Mouse (Mus musculus) olfactory bulb, adult 2 months (tissue): ENCODE data around the gene Kcnip2.

Source experiments
- CTCF ChIP-seq: fragments of 200-500 bp; IDR thresholded peaks from 2 replicates; pipeline ENCODE4 v1.5.1; 2012; ENCODE audit warnings: low read depth, mild to moderate bottlenecking, low read length, moderate library complexity; ENCODE audit not compliant: insufficient read depth
- POLR2A ChIP-seq: fragments of 200-500 bp; IDR thresholded peaks from 2 replicates; pipeline ENCODE4 v1.6.1; 2012; ENCODE audit warnings: mild to moderate bottlenecking, low read depth, low read length, moderate library complexity; ENCODE audit not compliant: insufficient read depth

- TF ChIP-seq CTCF, result no peak
- no peak for TF ChIP-seq POLR2A
Measured at GRCm38 (mm10) chr19:45796061-45796556, 19.8 kb downstream of the Kcnip2 start.
